Mouse (Mus musculus): ENCODE measurements around the gene Nedd9.

- TF ChIP-seq CTCF (IDR thresholded peaks at IDR 0.05) (no peak), EP300 (IDR thresholded peaks at IDR 0.05; ENCODE audit: insufficient read depth, low read depth, low read length) (no peak)
These were observed 45.0 kb downstream of the Nedd9 start for GRCm38 (mm10) chr13:41442145-41442544.
